In genomic region chr16:34649621-34650020, GRCm38 (mm10) we compare ENCODE assay signal across 28 mouse cellular contexts. TPM values are rescaled to one million over a fixed set of nuclear protein-coding genes. Genes with fewer than 3 reads are reported as not detected.
"Had no signal": no experiment of that assay in that cellular context is flagged by ENCODE, and none has a peak within 500 bp of the region (broad histone marks: within the 10 kb centered on the region; RNA-seq: fewer than 3 reads in every experiment).

TSS of gene Ropn1 (plus strand) at chr16:34649921.

- H3K9me3 ChIP-seq: heart, embryonic 10.5 days; heart, embryonic 12.5 days; intestine, embryonic 15.5 days; limb, embryonic 10.5 days; limb, embryonic 12.5 days had no signal

- DNase-seq: gastrocnemius, adult 2 months; gastrocnemius, postnatal 10 days; gastrocnemius, postnatal 25 days; heart, adult 18-20 months; heart, postnatal 10 days; heart, postnatal 4 days; kidney, adult 18-20 months; kidney, adult 8-10 months; kidney, postnatal 10 days; kidney, postnatal 25 days; kidney, postnatal 4 days; liver had no signal

- H3K27me3 ChIP-seq: intestine, embryonic 15.5 days had no signal

- H3K27ac ChIP-seq: gastrocnemius, adult 2 months; heart, embryonic 10.5 days; hindbrain, embryonic 14.5 days; intestine, embryonic 15.5 days; layer of hippocampus, adult 2 months; left cerebral cortex, adult 2 months; limb, embryonic 10.5 days; limb, embryonic 12.5 days had no signal

- H3K9ac ChIP-seq: heart, embryonic 12.5 days; hindbrain, embryonic 14.5 days; intestine, embryonic 15.5 days; limb, embryonic 12.5 days had no signal

- H3K36me3 ChIP-seq: heart, embryonic 10.5 days; heart, embryonic 12.5 days; intestine, embryonic 15.5 days; limb, embryonic 10.5 days; limb, embryonic 12.5 days had no signal

- H3K4me1 ChIP-seq: heart, embryonic 10.5 days; heart, embryonic 12.5 days; intestine, embryonic 15.5 days; limb, embryonic 10.5 days; limb, embryonic 12.5 days had no signal

- ATAC-seq: hindbrain, embryonic 16.5 days; inflammation-experienced regulatory T-cells, adult 6 months; intestine, embryonic 15.5 days; intestine, postnatal 0 days had no signal

- H3K4me2 ChIP-seq: heart, embryonic 12.5 days; hindbrain, embryonic 14.5 days; intestine, embryonic 15.5 days; limb, embryonic 12.5 days had no signal

- H3K4me3 ChIP-seq: gastrocnemius, adult 2 months; heart, embryonic 10.5 days; heart, embryonic 12.5 days; intestine, embryonic 15.5 days; layer of hippocampus, adult 2 months; left cerebral cortex, adult 2 months; limb, embryonic 10.5 days; limb, embryonic 12.5 days had no signal

RNA-seq across cellular contexts. Expression of gene Ropn1, which starts in this region (rescaled TPM):
- polyA plus RNA-seq: frontal cortex, adult 2 months; hindbrain, embryonic 11.5 days; hindbrain, embryonic 16.5 days; inflammation-experienced regulatory T-cells, adult 6 months; intestine, embryonic 15.5 days; intestine, postnatal 0 days; kidney, embryonic 14.5 days; kidney, embryonic 16.5 days; limb, embryonic 10.5 days; limb, embryonic 14.5 days had no signal
